Mouse (Mus musculus) CH12.LX (cell line): ENCODE results near the gene Hgf. TPM values are rescaled to one million over a fixed set of nuclear protein-coding genes. Genes with fewer than 3 reads are reported as not detected.

Experiments
- DNase-seq: peaks from one replicate; pipeline ENCODE4 v3.0.0-alpha.2; 2013; ENCODE audit errors: extremely low read depth
- H3K27ac ChIP-seq: 2 replicates; pipeline ENCODE4 v1.5.1; 2012; ENCODE audit warnings: low read depth, mild to moderate bottlenecking, control low read depth, moderate library complexity; ENCODE audit not compliant: insufficient read depth
- H3K27me3 ChIP-seq: replicated peaks from 2 replicates; pipeline ENCODE3; 2012; ENCODE audit warnings: inconsistent platforms
- H3K36me3 ChIP-seq, 2 experiments: replicated peaks in 1 of 2; 2 replicates each; pipeline versions ENCODE3 to v1.6.1; 2012; ENCODE audit warnings: inconsistent platforms in 1 of 2, low read length in 1 of 2, mild to moderate bottlenecking in 1 of 2, mixed read lengths in 1 of 2, moderate library complexity in 1 of 2; ENCODE audit not compliant: control insufficient read depth in 1 of 2, insufficient read depth in 1 of 2
- H3K4me1 ChIP-seq, 2 experiments: 2 replicates each; pipeline ENCODE4 v1.6.1; 2012; ENCODE audit warnings: inconsistent platforms in 1 of 2, moderate library complexity in 1 of 2; ENCODE audit not compliant: insufficient read depth in 2 of 2, control insufficient read depth in 1 of 2
- H3K4me2 ChIP-seq: 2 replicates; pipeline ENCODE4 v1.6.1; 2012; ENCODE audit warnings: low read depth, mild to moderate bottlenecking, control low read depth; ENCODE audit not compliant: poor library complexity, insufficient read depth, severe bottlenecking
- H3K4me3 ChIP-seq, 3 experiments: fragments of 150-350 bp in 1 of 3; sonication (generic) in 1 of 3; replicated peaks in 1 of 3; 2 replicates each; pipeline versions ENCODE3 to v1.5.1; 2011 to 2012; ENCODE audit warnings: low read depth in 2 of 3, low read length in 2 of 3, mild to moderate bottlenecking in 2 of 3, moderate library complexity in 2 of 3, control low read depth in 1 of 3, improper control_type of control experiment in 1 of 3, inconsistent platforms in 1 of 3, mixed read lengths in 1 of 3; ENCODE audit not compliant: poor library complexity in 1 of 3
- H3K79me2 ChIP-seq: replicated peaks from 2 replicates; pipeline ENCODE4 v1.6.1; 2012; ENCODE audit warnings: mild to moderate bottlenecking, moderate library complexity; ENCODE audit not compliant: control insufficient read depth, poor library complexity, insufficient read depth, severe bottlenecking; ENCODE audit errors: extremely low read depth
- H3K9ac ChIP-seq: 2 replicates; pipeline ENCODE4 v1.6.1; 2012; ENCODE audit warnings: low read depth, mild to moderate bottlenecking, control low read depth, moderate library complexity; ENCODE audit not compliant: insufficient read depth
- H3K9me3 ChIP-seq: replicated peaks from 2 replicates; pipeline ENCODE3; 2012; ENCODE audit warnings: low read length, inconsistent platforms, mixed read lengths
- CHD1 ChIP-seq: IDR thresholded peaks from 2 replicates; pipeline ENCODE4 v1.6.1; 2012; ENCODE audit warnings: low read depth, low read length, improper control_type of control experiment, inconsistent platforms
- CTCF ChIP-seq, 2 experiments: IDR thresholded peaks in 1 of 2; conservative IDR thresholded peaks in 1 of 2; 2 replicates each; pipeline ENCODE4 v1.5.1; 2011 to 2012; ENCODE audit warnings: low read depth in 2 of 2, low read length in 2 of 2, improper control_type of control experiment in 1 of 2, inconsistent platforms in 1 of 2, mild to moderate bottlenecking in 1 of 2, moderate library complexity in 1 of 2
- ELF1 ChIP-seq: IDR thresholded peaks from 2 replicates; pipeline ENCODE4 v1.6.1; 2014; ENCODE audit warnings: low read depth, mild to moderate bottlenecking, inconsistent platforms, low read length, improper control_type of control experiment
- ETS1 ChIP-seq: conservative IDR thresholded peaks from 2 replicates; pipeline ENCODE4 v1.6.1; 2012; ENCODE audit warnings: low read depth, mild to moderate bottlenecking, inconsistent platforms, low read length, improper control_type of control experiment, moderate library complexity
- GABPA ChIP-seq: IDR thresholded peaks from 2 replicates; pipeline ENCODE4 v1.6.1; 2012; ENCODE audit warnings: low read depth, low read length, improper control_type of control experiment, inconsistent platforms; ENCODE audit not compliant: insufficient replicate concordance
- IRF4 ChIP-seq: IDR thresholded peaks from 2 replicates; pipeline ENCODE4 v1.6.1; 2014; ENCODE audit warnings: low read depth, mild to moderate bottlenecking, inconsistent platforms, low read length, improper control_type of control experiment
- JUN ChIP-seq: IDR thresholded peaks from 2 replicates; pipeline ENCODE4 v1.6.1; 2011; ENCODE audit warnings: low read depth, mild to moderate bottlenecking, low read length, improper control_type of control experiment, moderate library complexity; ENCODE audit not compliant: insufficient read depth
- JUND ChIP-seq: conservative IDR thresholded peaks from 2 replicates; pipeline ENCODE4 v1.6.1; 2011; ENCODE audit warnings: low read depth, low read length, improper control_type of control experiment
- KAT2A ChIP-seq: IDR thresholded peaks from 2 replicates; pipeline ENCODE4 v1.6.1; 2012; ENCODE audit warnings: low read length, improper control_type of control experiment, inconsistent platforms; ENCODE audit not compliant: insufficient replicate concordance
- MAFK ChIP-seq: IDR thresholded peaks from 2 replicates; pipeline ENCODE4 v1.6.1; 2011; ENCODE audit warnings: low read length, improper control_type of control experiment; ENCODE audit not compliant: insufficient replicate concordance
- MAX ChIP-seq: IDR thresholded peaks from 2 replicates; pipeline ENCODE4 v1.6.1; 2011; ENCODE audit warnings: low read length, improper control_type of control experiment
- MAZ ChIP-seq: IDR thresholded peaks from 2 replicates; pipeline ENCODE4 v1.6.1; 2012; ENCODE audit warnings: low read depth, mild to moderate bottlenecking, inconsistent platforms, low read length, improper control_type of control experiment, moderate library complexity
- MXI1 ChIP-seq: IDR thresholded peaks from 2 replicates; pipeline ENCODE4 v1.6.1; 2011; ENCODE audit warnings: mild to moderate bottlenecking, low read depth, low read length, improper control_type of control experiment
- MYC ChIP-seq: IDR thresholded peaks from 2 replicates; pipeline ENCODE4 v1.6.1; 2011; ENCODE audit warnings: low read depth, mild to moderate bottlenecking, improper control_type of control experiment, low read length
- NELFE ChIP-seq: IDR thresholded peaks from 2 replicates; pipeline ENCODE4 v1.6.1; 2011; ENCODE audit warnings: low read depth, low read length, improper control_type of control experiment
- POLR2A ChIP-seq: IDR thresholded peaks from 2 replicates; pipeline ENCODE4 v1.6.1; 2011; ENCODE audit warnings: low read depth, mild to moderate bottlenecking, improper control_type of control experiment, low read length
- RAD21 ChIP-seq: IDR thresholded peaks from 2 replicates; pipeline ENCODE4 v1.6.1; 2011; ENCODE audit warnings: low read depth, mild to moderate bottlenecking, low read length, improper control_type of control experiment, moderate library complexity
- RCOR1 ChIP-seq: conservative IDR thresholded peaks from 2 replicates; pipeline ENCODE4 v1.6.1; 2012; ENCODE audit warnings: low read depth, mild to moderate bottlenecking, inconsistent platforms, low read length, improper control_type of control experiment
- SIN3A ChIP-seq: IDR thresholded peaks from 2 replicates; pipeline ENCODE4 v1.6.1; 2012; ENCODE audit warnings: low read length, improper control_type of control experiment, inconsistent platforms
- SMC3 ChIP-seq: IDR thresholded peaks from 2 replicates; pipeline ENCODE4 v1.6.1; 2011; ENCODE audit warnings: low read depth, low read length, improper control_type of control experiment
- TBP ChIP-seq: conservative IDR thresholded peaks from 2 replicates; pipeline ENCODE4 v1.6.1; 2011; ENCODE audit warnings: low read depth, low read length, improper control_type of control experiment
- TCF12 ChIP-seq: IDR thresholded peaks from 2 replicates; pipeline ENCODE4 v1.6.1; 2014; ENCODE audit warnings: low read depth, mild to moderate bottlenecking, inconsistent platforms, low read length, improper control_type of control experiment
- UBTF ChIP-seq: IDR thresholded peaks from 2 replicates; pipeline ENCODE4 v1.6.1; 2012; ENCODE audit warnings: low read depth, mild to moderate bottlenecking, inconsistent platforms, low read length, improper control_type of control experiment, moderate library complexity
- USF1 ChIP-seq: IDR thresholded peaks from 2 replicates; pipeline ENCODE4 v1.6.1; 2014; ENCODE audit warnings: low read depth, mild to moderate bottlenecking, inconsistent platforms, low read length, improper control_type of control experiment
- USF2 ChIP-seq: conservative IDR thresholded peaks from 2 replicates; pipeline ENCODE4 v1.6.1; 2011; ENCODE audit warnings: low read depth, low read length, improper control_type of control experiment
- ZC3H11A ChIP-seq: IDR thresholded peaks from 2 replicates; pipeline ENCODE4 v1.6.1; 2012; ENCODE audit warnings: low read depth, mild to moderate bottlenecking, inconsistent platforms, low read length, improper control_type of control experiment
- ZNF384 ChIP-seq: IDR thresholded peaks from 2 replicates; pipeline ENCODE4 v1.6.1; 2012; ENCODE audit warnings: low read depth, low read length, improper control_type of control experiment, inconsistent platforms
- dilution Hi-C: fragments of 300-500 bp; cut with MboI; formaldehyde crosslinking; loops from 2 replicates; pipeline ENCODE4 v1.14.3; 2020; ENCODE audit warnings: low sequenced_read_pairs; ENCODE audit not compliant: extremely low pct_unique_long_range_greater_than_20kb, extremely low pct_ligation_motif_present
- in situ Hi-C: fragments of 300-500 bp; cut with MboI; formaldehyde crosslinking; loops from 3 replicates; pipeline ENCODE4 v1.14.3; 2019; ENCODE audit warnings: low sequenced_read_pairs, low pct_ligation_motif_present, low pct_unique_long_range_greater_than_20kb, mixed read lengths
- polyA plus RNA-seq: library from polyadenylated mRNA; unstranded; fragments of >175 nt; gene quantifications from 2 replicates; pipeline ENCODE4 v1.2.1, GENCODE M21; 2012; ENCODE audit warnings: low read depth; ENCODE audit not compliant: insufficient read length
- total RNA-seq, 2 experiments: library from RNA; depleted of rRNA; stranded (reverse); fragments of 300-350 nt in 1 of 2; fragments of >200 nt in 1 of 2; gene quantifications; 2 replicates each; pipeline ENCODE4 v1.2.3; 2012 to 2014

Gene Hgf
- total and polyA plus RNA-seq, 3 experiments, result not detected

GRCm38 (mm10) chr5:16597996-16598395, 44.7 kb downstream of the Hgf start:
- in situ Hi-C loops, result no loop called here
- TF ChIP-seq ELF1 (no peak), KAT2A (no peak), ZC3H11A (no peak), POLR2A (no peak), CHD1 (no peak), IRF4 (no peak), JUND (no peak), MXI1 (no peak), RAD21 (no peak), UBTF (no peak), MAX (no peak), MYC (no peak), RCOR1 (no peak), MAZ (no peak), ETS1 (no peak), TBP (no peak), ZNF384 (no peak), CTCF (conservative IDR thresholded peaks at IDR 0.05 in 1 of 2, IDR thresholded peaks at IDR 0.05 in 1 of 2; ENCODE audit: low read depth in 2 of 2, low read length in 2 of 2) (no peak), USF1 (no peak), SIN3A (no peak)
- Histone ChIP-seq H3K36me3 (no peaks in the 10 kb centered on the region), H3K27me3 (no peaks in the 10 kb centered on the region), H3K79me2 (no peaks in the 10 kb centered on the region), H3K9me3 (peaks cover 3% of the 10 kb centered on the region), H3K27ac (no peak overlapping the region), H3K4me2 (no peak overlapping the region), H3K4me3 (no peak overlapping the region), H3K4me1 (0 out of 4 replicates have a peak, but pooled peaks cover 0 to 2% of the 10 kb centered on the region in 2 experiments), H3K9ac (no peak overlapping the region)
- dilution Hi-C loops, result no loop called here
- DNase-seq, result no peak

GRCm38 (mm10) chr5:16601463-16601862, 48.2 kb downstream of the Hgf start:
- Histone ChIP-seq H3K27ac (no peak overlapping the region), H3K36me3 (no peaks in the 10 kb centered on the region), H3K9me3 (no peaks in the 10 kb centered on the region), H3K4me3 (no peak overlapping the region), H3K27me3 (no peaks in the 10 kb centered on the region), H3K4me2 (no peak overlapping the region), H3K79me2 (no peaks in the 10 kb centered on the region), H3K9ac (no peak overlapping the region), H3K4me1 (0 out of 4 replicates have a peak, but pooled peaks cover 0 to 2% of the 10 kb centered on the region in 2 experiments)
- dilution Hi-C loops (no loop called here), in situ Hi-C loops (no loop called here)
- TF ChIP-seq USF2, result no peak
- TF ChIP-seq TBP, result no peak
- TF ChIP-seq TCF12, result no peak
- no peak for TF ChIP-seq CTCF (conservative IDR thresholded peaks at IDR 0.05 in 1 of 2, IDR thresholded peaks at IDR 0.05 in 1 of 2; ENCODE audit: low read depth in 2 of 2, low read length in 2 of 2)
- TF ChIP-seq RAD21, result no peak
- TF ChIP-seq CHD1, result no peak
- no peak for TF ChIP-seq JUN
- TF ChIP-seq UBTF, result no peak
- TF ChIP-seq KAT2A, result no peak
- no peak for TF ChIP-seq SIN3A
- no peak for TF ChIP-seq GABPA
- no peak for TF ChIP-seq NELFE
- TF ChIP-seq MAFK, result no peak
- TF ChIP-seq RCOR1, result no peak
- TF ChIP-seq ELF1, result no peak
- TF ChIP-seq ZNF384, result no peak
- no peak for TF ChIP-seq SMC3
- TF ChIP-seq MYC, result no peak
- no peak for TF ChIP-seq POLR2A
- TF ChIP-seq MXI1, result no peak
- DNase-seq, result no peak
